Mouse (Mus musculus) lung, adult 2 months (tissue): ENCODE results near the gene Cog6. TPM values are rescaled to one million over a fixed set of nuclear protein-coding genes. Genes with fewer than 3 reads are reported as not detected.
A peak's percentile ranks its signal among the peaks of the same experiment; 100 is the strongest.

Source experiments
- DNase-seq: peaks from one replicate; pipeline ENCODE4 v3.0.0; 2022
- H3K4me1 ChIP-seq: fragments of 200-500 bp; 2 replicates; pipeline ENCODE4 v1.6.1; 2011; ENCODE audit warnings: low read length; ENCODE audit not compliant: control insufficient read depth, insufficient read depth
- H3K4me3 ChIP-seq: fragments of 200-500 bp; replicated peaks from 2 replicates; pipeline ENCODE3; 2011; ENCODE audit warnings: low read depth, mild to moderate bottlenecking, control low read depth, low read length; ENCODE audit errors: extremely low read depth
- CTCF ChIP-seq: fragments of 200-500 bp; IDR thresholded peaks from 2 replicates; pipeline ENCODE4 v1.5.1; 2011; ENCODE audit warnings: mild to moderate bottlenecking, low read length, control low read depth; ENCODE audit not compliant: insufficient read depth
- POLR2A ChIP-seq: fragments of 200-500 bp; IDR thresholded peaks from 2 replicates; pipeline ENCODE4 v1.6.1; 2011; ENCODE audit warnings: low read depth, mild to moderate bottlenecking, control low read depth, low read length, borderline replicate concordance; ENCODE audit errors: extremely low read depth
- WGBS: fragments of 180-500 bp; shearing (Covaris S2); methylation state at CpG from one replicate; pipeline ENCODE4 v1.1.7; 2018; 5-methylcytosine and 5-hydroxymethylcytosine counted together
- polyA plus RNA-seq: library from polyadenylated mRNA; depleted of rRNA; stranded (reverse); fragments of >200 nt; gene quantifications from 2 replicates; pipeline ENCODE4 v1.2.3, GENCODE M21; 2012

Cog6 gene
- polyA plus RNA-seq, 1 experiment, result 15.8 TPM

DNA sequence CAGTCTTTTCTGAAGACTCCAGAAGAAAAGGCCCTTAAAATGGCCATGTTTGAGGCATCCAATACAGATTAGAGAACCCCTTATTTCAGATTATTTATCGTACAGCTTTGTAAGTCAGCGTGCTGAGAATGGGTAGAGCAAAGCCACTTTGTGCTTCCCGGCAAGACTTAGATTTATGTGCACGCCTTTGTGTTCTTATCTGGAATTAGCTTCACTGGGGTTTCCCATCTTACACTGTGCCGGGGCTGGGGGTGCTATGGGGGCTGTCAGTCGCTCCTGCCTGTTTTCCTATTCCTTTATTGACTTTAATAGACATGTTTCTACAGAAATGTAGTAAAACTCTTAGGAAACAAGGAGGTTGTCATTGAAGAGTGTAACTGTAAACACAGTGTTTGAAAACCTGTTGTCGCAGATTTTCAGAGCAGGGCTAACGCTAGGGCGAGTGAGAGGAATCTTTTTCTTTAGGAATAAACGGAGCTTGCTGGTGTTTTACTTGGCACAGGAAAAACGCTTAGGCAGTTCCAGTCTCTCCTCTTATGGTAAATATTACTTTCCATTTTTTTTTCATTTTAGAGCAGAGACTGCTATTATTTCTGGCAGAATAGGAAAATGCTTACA lies 27.8 kb upstream of the Cog6 start:
- H3K4me3 ChIP-seq, result peak overlapping the region; percentile 34
- whole genome bisulfite sequencing, result 27% methylated on average over 11 of the region's 11 CpGs
- no peak for DNase-seq

DNA sequence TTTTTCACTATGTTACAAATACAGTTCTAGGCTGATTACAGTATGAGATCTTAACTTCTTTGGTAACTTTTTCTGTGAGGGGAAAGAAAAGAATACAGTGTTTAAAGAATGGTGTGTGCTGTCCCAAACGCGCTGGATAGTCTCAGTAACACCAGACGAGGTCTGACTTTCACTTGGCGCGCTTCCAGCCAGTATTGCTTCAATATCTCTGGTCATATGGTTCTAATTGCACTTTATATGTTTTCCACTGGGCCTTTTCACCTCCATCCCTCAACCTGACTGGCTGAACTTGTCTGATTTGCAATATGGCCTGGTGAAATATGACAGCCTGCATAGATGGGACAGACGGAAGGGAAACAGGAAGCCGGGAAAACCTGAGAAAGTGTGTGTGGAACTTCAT lies 27.2 kb upstream of the Cog6 start:
- WGBS, result 42% methylated on average over 7 of the region's 7 CpGs
- Histone ChIP-seq H3K4me1 (peaks cover 11% of the 10 kb centered on the region), H3K4me3 (peak overlapping the region; percentile 19)
- no peak for DNase-seq
- TF ChIP-seq CTCF (no peak), POLR2A (no peak)

More for the DNA sequence above, 27.8 kb upstream of the Cog6 start:
- TF ChIP-seq CTCF, result no peak
- TF ChIP-seq POLR2A, result no peak
- H3K4me1 ChIP-seq, result peaks cover 11% of the 10 kb centered on the region

DNA sequence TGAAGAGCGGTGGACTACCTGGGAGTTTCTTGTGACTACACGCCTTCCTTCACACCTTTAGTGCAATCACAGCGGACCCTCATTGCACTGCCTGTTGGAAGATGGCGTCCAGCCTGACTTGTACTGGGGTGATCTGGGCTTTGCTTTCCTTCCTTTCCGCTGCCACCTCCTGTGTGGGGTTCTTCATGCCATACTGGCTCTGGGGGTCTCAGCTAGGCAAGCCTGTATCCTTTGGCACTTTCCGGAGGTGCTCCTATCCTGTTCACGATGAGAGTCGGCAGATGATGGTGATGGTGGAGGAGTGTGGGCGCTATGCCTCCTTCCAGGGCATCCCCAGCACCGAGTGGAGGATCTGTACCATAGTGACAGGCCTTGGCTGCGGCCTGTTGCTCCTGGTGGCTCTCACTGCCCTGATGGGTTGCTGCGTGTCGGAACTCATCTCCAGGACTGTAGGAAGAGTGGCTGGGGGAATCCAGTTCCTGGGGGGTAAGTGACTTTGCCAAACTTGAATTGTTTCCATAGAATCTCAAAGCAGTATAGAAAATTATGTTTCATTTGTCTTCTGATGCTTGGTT lies 26.3 kb upstream of the Cog6 start:
- peak overlapping the region; percentile 39 for H3K4me3 ChIP-seq
- WGBS, result 91% methylated on average over 13 of the region's 13 CpGs
- no peak for DNase-seq
- peaks cover 11% of the 10 kb centered on the region for H3K4me1 ChIP-seq
- TF ChIP-seq POLR2A (no peak), CTCF (no peak)

DNA sequence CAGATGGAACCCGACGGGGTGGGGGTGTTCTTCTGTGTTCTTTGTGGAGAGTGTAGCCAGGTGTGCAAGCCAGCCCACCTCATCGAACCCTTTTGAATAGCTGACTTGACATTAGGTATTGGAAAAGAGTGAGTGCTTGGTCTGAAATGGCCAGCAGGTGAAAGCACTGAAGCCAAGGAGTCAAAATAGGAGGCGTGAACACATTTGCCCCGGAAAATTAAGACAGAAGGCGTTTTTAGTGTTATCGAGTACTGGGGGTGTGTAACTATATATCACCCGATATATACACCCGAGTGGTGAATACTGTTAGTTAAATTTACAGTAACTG lies 25.2 kb upstream of the Cog6 start:
- DNase-seq, result no peak
- WGBS, result 17% methylated on average over 9 of the region's 9 CpGs
- peak overlapping the region; percentile 82 for H3K4me3 ChIP-seq
- H3K4me1 ChIP-seq, result peaks cover 11% of the 10 kb centered on the region
- TF ChIP-seq CTCF (no peak), POLR2A (no peak)

DNA sequence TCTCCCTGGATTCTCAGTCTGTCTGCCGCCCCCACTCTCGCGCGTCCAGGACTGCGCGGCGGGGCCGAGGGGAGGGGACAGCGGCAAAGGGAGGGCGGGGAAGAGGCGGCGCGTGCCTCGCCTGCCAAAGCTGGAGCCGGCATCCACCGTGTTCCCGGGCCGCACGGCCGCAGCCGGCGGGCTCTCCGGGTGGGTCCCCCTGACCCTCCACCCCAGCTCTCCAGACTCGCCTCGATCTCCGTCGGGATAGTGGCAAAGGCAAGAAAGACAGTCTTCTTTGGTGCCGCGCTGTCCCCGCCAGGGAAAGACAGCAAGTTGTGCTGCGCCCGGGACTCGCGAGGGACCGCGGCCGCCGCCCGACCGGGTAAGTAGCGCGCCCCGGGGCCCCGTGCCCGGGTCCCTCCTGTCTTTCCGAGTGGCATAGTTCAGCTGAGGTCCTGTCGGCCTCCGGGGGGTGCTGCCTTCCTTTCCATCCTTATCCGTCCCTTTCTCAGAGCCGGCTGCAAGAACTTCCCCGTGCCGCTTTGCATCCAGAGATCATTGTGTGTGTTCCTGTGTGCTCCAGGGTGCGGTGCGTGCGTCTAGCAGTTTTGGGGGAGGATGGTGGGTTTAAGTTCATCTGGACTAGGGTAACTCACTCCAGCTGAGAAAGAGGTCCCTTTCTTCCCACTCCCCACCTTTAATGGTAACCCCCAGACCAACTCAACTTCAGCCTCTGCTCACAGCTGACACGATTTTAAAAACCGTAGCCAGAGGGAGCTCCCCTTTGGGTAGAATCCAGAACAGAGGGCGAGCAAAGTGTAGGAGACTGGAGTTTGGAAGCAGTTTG lies 24.6 kb upstream of the Cog6 start, which contains the start of gene Lhfp:
Gene Lhfp, plus strand, starts transcription at position 118 of the 829 bp plus-strand sequence.
- WGBS, result under 1% methylated on average over 58 of the region's 58 CpGs
- Histone ChIP-seq H3K4me3 (peak within 1 kb of the TSS; percentile 82), H3K4me1 (peaks cover 11% of the 10 kb centered on the region)
- TF ChIP-seq CTCF (no peak), POLR2A (peak; percentile 65; the same call in 1 of the 2 replicates)
- DNase-seq, result peak; percentile 70

DNA sequence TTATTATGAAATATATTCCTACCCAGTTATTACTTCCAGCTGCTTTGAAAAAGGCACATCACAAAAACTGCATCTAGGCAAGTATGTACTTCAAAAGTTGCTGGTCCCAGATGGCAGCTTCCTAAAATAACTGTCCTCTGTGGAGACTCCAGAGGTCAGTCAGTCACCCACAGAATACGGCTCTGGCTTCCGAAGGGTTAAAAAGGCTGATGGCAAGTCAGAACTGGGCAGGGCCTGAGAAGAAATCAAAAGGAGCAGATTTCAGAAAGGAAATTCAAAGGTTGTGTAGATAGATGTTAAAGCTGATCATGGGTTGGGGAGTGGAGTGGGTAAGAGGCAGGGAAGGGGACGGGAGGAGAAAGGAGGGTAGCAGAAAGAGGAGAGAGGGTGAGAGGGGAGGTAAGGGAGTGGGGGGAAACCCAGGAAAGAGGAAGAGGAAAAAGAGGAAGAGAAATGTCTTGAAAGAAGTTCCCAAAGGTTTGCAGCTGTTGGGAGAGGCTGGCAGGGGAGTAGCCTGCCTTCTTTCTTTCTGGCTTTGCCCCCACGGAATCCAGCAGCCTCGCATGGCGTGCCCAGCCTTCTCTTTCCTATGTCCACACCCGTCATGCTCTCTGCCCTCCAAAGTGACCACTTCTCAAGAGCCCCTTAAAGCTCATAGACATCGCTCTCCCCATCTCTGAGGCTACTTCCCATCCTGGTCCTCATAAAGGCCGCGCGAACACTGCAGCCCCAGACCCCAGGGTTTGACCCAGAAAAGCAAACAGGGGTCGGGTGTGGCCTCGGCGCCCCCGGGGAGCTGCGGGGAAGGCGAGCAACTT lies 23.8 kb upstream of the Cog6 start:
- DNase-seq, result no peak
- Histone ChIP-seq H3K4me1 (peaks cover 9% of the 10 kb centered on the region), H3K4me3 (peak overlapping the region; percentile 82)
- 7% methylated on average over 17 of the region's 17 CpGs for WGBS
- TF ChIP-seq CTCF (no peak), POLR2A (no peak)

DNA sequence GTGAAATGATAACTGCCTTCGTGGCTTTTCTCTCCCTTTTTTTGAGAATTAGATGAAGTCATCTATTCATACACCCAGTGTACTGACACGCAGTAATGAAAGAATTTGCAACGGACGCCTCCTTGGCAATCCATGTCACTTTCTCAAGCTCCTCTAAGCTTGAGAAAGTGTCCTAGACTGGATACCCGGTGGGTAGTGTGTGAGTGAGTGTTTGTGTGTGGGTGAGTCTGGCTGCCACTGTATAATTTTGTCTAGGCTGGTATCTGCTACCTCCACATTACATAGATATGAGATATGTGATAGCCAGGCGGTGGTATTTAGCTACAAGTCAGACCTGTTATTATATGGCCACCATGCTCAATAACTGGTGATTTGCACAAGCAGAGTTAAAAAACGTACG lies 22.7 kb upstream of the Cog6 start:
- Histone ChIP-seq H3K4me1 (peaks cover 8% of the 10 kb centered on the region), H3K4me3 (no peak overlapping the region)
- no peak for DNase-seq
- WGBS, result 81% methylated on average over 8 of the region's 8 CpGs
- TF ChIP-seq CTCF (no peak), POLR2A (no peak)

DNA sequence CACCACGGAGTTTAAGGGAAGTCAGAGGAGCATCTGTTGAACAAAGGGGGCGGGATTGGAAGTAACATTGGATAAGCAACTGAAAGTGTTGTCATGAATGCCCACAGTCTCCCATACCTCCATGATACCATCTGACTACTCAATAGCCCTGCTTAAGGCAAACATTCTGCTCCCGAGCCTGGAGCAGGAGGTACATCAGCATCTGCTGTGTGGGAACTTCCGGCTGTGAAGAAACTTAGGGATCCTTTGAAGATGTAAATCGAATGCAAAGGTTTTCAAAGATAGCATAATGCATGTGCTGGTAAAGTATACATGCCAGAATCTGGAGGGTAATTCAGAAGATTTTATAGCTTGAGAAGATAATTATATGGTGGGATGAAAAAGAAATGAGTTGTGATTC lies 21.9 kb upstream of the Cog6 start:
- H3K4me1 ChIP-seq, result peaks cover 6% of the 10 kb centered on the region
- no peak for DNase-seq
- H3K4me3 ChIP-seq, result no peak overlapping the region
- no peak for TF ChIP-seq POLR2A
- no peak for TF ChIP-seq CTCF
- 68% methylated on average over 5 of the region's 5 CpGs for WGBS

DNA sequence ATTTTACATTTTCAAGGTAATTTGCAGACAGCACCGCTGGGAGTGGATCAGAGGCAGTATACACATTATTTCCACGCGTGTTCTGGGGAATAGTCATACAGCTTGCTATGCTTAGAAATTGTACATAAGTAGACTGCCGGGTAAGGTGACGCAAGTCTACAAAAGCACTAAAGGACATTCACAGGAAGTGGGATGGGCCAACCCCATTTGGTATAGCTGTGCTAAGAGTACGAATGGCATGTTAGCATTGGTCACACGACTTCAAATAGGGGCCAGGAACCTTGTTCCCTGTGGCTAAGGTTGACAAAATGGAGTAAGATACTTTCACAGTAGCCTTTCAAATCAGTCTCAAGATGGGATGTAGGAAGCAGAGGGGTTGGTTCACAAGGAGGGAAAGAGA lies 19.9 kb upstream of the Cog6 start:
- TF ChIP-seq CTCF, result no peak
- no peak for TF ChIP-seq POLR2A
- Histone ChIP-seq H3K4me1 (no peaks in the 10 kb centered on the region), H3K4me3 (no peak overlapping the region)
- DNase-seq, result no peak
- WGBS, result 67% methylated on average over 7 of the region's 7 CpGs
